Mouse (Mus musculus): ENCODE measurements around the gene Rdh7. TPM values are rescaled to one million over a fixed set of nuclear protein-coding genes. Genes with fewer than 3 reads are reported as not detected.

Gene Rdh7
- polyA plus RNA-seq (2012), result not detected in 2 replicates

DNA sequence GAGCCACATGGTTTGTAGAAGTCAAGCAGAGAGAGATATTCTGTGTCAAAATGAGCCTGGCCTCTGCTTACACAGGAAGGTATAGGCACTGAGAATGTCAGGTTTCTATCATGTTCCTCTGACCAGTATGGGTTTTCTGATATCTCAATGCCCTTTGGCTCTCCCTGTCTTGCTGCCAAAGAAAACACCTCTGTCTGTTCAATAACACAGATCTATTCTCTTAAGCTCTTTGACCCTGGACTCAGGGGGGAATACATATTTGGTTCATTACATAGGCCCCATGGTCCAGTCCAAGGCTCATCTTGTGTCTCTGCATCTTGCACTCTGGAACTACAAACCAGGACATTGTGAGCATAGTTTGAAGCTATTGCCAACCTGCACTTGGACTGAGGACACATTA lies at the start of gene Rdh7:
Gene Rdh7 (minus strand): TSS at position 213 of the 400 bp plus-strand sequence.

DNA sequence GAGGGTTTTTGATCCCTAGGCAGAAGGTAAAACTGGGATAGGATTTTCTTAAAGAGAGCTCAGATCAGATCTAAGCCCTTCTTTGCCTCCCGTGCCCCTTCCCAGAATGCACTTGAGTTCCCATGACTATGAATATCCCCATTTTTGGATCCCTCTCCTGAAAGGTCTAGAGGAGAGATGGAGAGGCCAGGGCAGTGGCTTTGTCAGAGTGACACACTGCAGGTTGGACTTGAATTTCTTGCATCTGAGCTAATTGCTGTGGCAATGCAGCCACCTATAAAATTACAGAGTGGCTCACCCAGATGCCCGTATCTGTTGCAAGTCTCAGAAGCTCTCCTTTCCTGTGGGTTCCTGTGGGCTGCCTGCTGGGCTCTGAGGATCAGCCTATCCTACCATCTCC lies 9.6 kb upstream of the Rdh7 start, which contains the start of gene Sdr9c7:
Gene Sdr9c7 (plus strand): TSS at position 301 of the 400 bp plus-strand sequence.

DNA sequence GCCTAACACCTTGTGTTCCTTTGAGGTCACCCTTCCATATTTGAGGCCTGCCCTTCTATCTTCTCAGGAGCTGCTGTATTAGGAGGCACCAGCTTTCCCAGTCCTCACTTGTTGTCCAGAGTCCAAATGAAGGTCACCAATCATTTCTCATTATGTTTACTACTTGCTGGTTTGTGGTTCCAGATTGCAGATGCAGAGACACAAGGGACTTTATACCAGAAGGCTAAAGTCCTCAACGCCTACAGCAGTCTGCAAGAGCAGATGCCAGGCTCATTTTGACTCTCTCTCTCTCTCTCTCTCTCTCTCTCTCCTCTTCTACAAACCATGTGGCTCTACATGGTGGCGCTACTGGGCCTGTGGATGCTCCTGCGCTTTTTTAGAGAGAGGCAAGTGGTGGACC lies 22.4 kb downstream of the Rdh7 start, which contains the start of gene Rdh16f2:
Gene Rdh16f2 (plus strand): TSS at position 243 of the 400 bp plus-strand sequence.

DNA sequence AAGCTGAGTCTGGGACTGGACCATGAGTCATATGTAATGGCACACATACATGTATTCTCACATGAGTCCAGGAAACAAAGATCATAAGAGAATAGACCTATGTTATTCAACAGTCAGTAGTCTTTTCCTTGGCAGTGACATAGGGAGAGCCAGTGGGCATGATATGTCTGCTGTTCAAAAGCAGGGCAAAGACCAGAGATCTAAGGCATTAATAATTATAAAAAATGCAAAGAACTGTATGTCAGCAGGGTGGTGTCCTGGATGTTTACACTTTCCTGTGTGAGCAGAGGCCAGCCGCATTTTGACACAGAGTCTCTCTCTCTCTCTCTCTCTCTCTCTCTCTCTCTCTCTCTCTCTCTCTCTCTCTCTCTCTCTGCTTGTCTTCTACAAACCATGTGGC lies 39.0 kb downstream of the Rdh7 start, which contains the start of gene Rdh19:
Gene Rdh19 (plus strand): TSS at position 301 of the 400 bp plus-strand sequence.

Other genes starting within 250 kb of the Rdh7 start
- 48.1 and 50.8 TPM in 2 replicates for gene Stat6, start 245.8 kb downstream of the Rdh7 start, polyA plus RNA-seq (2012)
- gene Nemp1, start 221.9 kb downstream of the Rdh7 start, polyA plus RNA-seq (2012), result 1.4 and 2.7 TPM in 2 replicates
- gene Nab2, start 220.2 kb downstream of the Rdh7 start, polyA plus RNA-seq (2012), result 29.9 and 35.3 TPM in 2 replicates
- 0.04 TPM in 1 of 2 replicates, not detected in the other for gene Myo1a, start 183.6 kb downstream of the Rdh7 start, polyA plus RNA-seq (2012)
- gene Tac2, start 164.3 kb downstream of the Rdh7 start, polyA plus RNA-seq (2012), result 0.56 and 0.88 TPM in 2 replicates
- 3.3 and 4.3 TPM in 2 replicates for gene Zbtb39, start 149.3 kb downstream of the Rdh7 start, polyA plus RNA-seq (2012)
- gene Gpr182, start 137.1 kb downstream of the Rdh7 start, polyA plus RNA-seq (2012), result 0.01 TPM in 1 of 2 replicates, not detected in the other
- gene Rdh1, start 129.1 kb downstream of the Rdh7 start, polyA plus RNA-seq (2012), result 0.02 TPM in 1 of 2 replicates, not detected in the other
- gene Rdh16f1, start 129.0 kb downstream of the Rdh7 start, polyA plus RNA-seq (2012), result not detected in 2 replicates
- not detected in 2 replicates for gene Rdh9, start 112.4 kb downstream of the Rdh7 start, polyA plus RNA-seq (2012)
- 0.03 TPM in 1 of 2 replicates, not detected in the other for gene Rdh16, start 87.7 kb downstream of the Rdh7 start, polyA plus RNA-seq (2012)
- gene Rdh19, start 38.9 kb downstream of the Rdh7 start, polyA plus RNA-seq (2012), result not detected in 2 replicates
- not detected in 2 replicates for gene Rdh16f2, start 22.3 kb downstream of the Rdh7 start, polyA plus RNA-seq (2012)
- not detected in 2 replicates for gene Sdr9c7, start 9.7 kb upstream of the Rdh7 start, polyA plus RNA-seq (2012)
- not detected in 2 replicates for gene Hsd17b6, start 118.8 kb upstream of the Rdh7 start, polyA plus RNA-seq (2012)
- 4.3 and 6.6 TPM in 2 replicates for gene Prim1, start 126.4 kb upstream of the Rdh7 start, polyA plus RNA-seq (2012)
- gene Naca, start 146.8 kb upstream of the Rdh7 start, polyA plus RNA-seq (2012), result 157 and 192 TPM in 2 replicates
- gene Ptges3, start 170.1 kb upstream of the Rdh7 start, polyA plus RNA-seq (2012), result 176 and 198 TPM in 2 replicates
- gene Atp5b, start 194.5 kb upstream of the Rdh7 start, polyA plus RNA-seq (2012), result 1,291 and 1,395 TPM in 2 replicates
- 22.0 and 31.0 TPM in 2 replicates for gene Baz2a, start 202.8 kb upstream of the Rdh7 start, polyA plus RNA-seq (2012)